Mouse (Mus musculus) kidney, adult 2 months (tissue): Measurements from ENCODE around the gene Ngf.

Experiments used
- CTCF ChIP-seq: fragments of 200-500 bp; conservative IDR thresholded peaks from 2 replicates; pipeline ENCODE4 v1.5.1; 2011; ENCODE audit warnings: low read depth, mild to moderate bottlenecking, control low read depth, low read length, moderate library complexity, mixed read lengths; ENCODE audit not compliant: insufficient read depth, insufficient read length
- POLR2A ChIP-seq: fragments of 200-500 bp; IDR thresholded peaks from one replicate; pipeline ENCODE4 v1.6.1; 2011; ENCODE audit warnings: low read depth, low read length, control low read depth

GRCm38 (mm10) chr3:102556108-102556507 lies 86.4 kb downstream of the Ngf start:
- TF ChIP-seq CTCF (no peak), POLR2A (no peak)
